Mouse (Mus musculus): ENCODE results near the gene Arl11. TPM values are rescaled to one million over a fixed set of nuclear protein-coding genes. Genes with fewer than 3 reads are reported as not detected.

The Arl11 gene
- total RNA-seq (2023) = 10 to 100 TPM; 66.4 to 73.6 TPM

GRCm38 (mm10) chr14:61309593-61309992 is at the start of gene Arl11:
TSS of gene Arl11 (plus strand) at chr14:61309753.

GRCm38 (mm10) chr14:61360131-61360980 is 50.8 kb downstream of the Arl11 start, which contains the start of gene Ebpl:
TSS of gene Ebpl (minus strand) at chr14:61360439.

Other genes starting within 250 kb of the Arl11 start
- gene Sacs, start 171.3 kb upstream of the Arl11 start, total RNA-seq (2023) = 1 to 10 TPM; 5.3 to 5.4 TPM
- gene Sgcg, start 51.3 kb upstream of the Arl11 start, total RNA-seq (2023) = not detected
- gene Ebpl, start 50.7 kb downstream of the Arl11 start, total RNA-seq (2023) = 1 to 10 TPM in 1 of 2 experiments, under 1 TPM in 1; 0.99 to 1.0 TPM
- gene Kpna3, start 130.1 kb downstream of the Arl11 start, total RNA-seq (2023) = 10 to 100 TPM; 18.5 to 23.2 TPM
- gene Spryd7, start 247.1 kb downstream of the Arl11 start, total RNA-seq (2023) = 1 to 10 TPM; 2.0 to 3.1 TPM

All from neutrophil, adult 83 days (primary cell).